Mouse (Mus musculus): ENCODE results near the gene Fth1. TPM values are rescaled to one million over a fixed set of nuclear protein-coding genes. Genes with fewer than 3 reads are reported as not detected.

The Fth1 gene
- polyA plus RNA-seq, 2 experiments = 1,645 to 3,787 TPM

DNA sequence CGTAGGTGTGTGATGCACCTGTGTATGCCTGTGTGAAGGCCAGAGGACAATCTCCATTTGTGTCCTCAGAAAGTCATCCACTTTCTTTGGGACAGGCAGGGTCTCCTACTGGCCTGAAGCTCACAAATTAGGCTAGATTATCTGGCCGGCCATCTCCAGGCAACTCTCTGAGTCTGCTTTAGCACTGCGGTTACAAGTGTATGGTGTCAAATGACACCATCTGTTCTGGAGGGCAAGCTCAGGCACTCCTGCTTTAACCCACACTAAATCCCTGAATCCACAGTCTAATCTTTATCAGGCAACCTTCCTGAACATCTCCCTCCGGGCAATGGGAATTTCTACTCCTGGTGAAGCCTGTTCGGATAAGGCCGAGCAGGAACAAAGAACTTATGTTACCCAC, 6.8 kb downstream of the Fth1 start:
- 36% methylated on average over 6 of the region's 6 CpGs for WGBS (ENCODE audit: insufficient replicate concordance)
- H3K36me3 ChIP-seq (replicated peaks; ENCODE audit: control insufficient read depth, insufficient read depth, low read depth) = peaks cover 31% of the 10 kb centered on the region
- DNase-seq (ENCODE audit: low read depth in 3 of 3, low spot score in 3 of 3) = no peak
- H3K27ac ChIP-seq = no peak overlapping the region
- H3K27me3 ChIP-seq (ENCODE audit: control insufficient read depth, insufficient read depth, low read length) = no peaks in the 10 kb centered on the region
- no peak for ATAC-seq (ENCODE audit: insufficient read depth)
- no peak overlapping the region for H3K9ac ChIP-seq (replicated peaks)
- H3K4me3 ChIP-seq (ENCODE audit: insufficient read depth in 1 of 2, low read depth in 2 of 2, low read length in 2 of 2) = no peak overlapping the region
- no peaks in the 10 kb centered on the region for H3K9me3 ChIP-seq (ENCODE audit: control insufficient read depth, low read length)
- H3K4me2 ChIP-seq (ENCODE audit: low read depth) = no peak overlapping the region
- TF ChIP-seq EP300 (IDR thresholded peaks at IDR 0.05; ENCODE audit: low read depth) (no peak), CTCF (IDR thresholded peaks at IDR 0.05; ENCODE audit: low read depth) (no peak)
- H3K4me1 ChIP-seq (replicated peaks; ENCODE audit: control insufficient read depth in 2 of 2, insufficient read depth in 2 of 2, low read length in 1 of 2) = peaks cover 28 to 35% of the 10 kb centered on the region in 2 experiments

DNA sequence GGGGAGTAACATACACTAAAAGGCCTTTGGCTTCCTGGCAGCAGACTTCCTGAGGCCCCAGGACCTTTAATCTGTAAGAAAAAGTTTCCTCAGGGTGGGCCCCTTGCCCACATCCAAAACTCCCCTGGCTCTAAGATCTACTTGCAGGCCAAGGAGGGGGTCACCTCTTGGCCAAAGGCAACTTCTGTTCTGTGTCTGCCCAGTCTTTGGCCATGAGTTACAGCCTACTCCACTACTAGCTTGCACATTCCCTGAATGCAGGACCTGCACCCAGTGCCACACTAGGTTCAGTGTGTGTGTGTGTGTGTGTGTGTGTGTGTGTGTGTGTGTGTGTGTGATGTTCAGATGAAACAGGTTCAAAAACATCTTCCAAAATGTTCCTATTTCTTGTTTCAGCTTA, 7.2 kb downstream of the Fth1 start:
- Histone ChIP-seq H3K9me3 (ENCODE audit: control insufficient read depth, low read length) (no peaks in the 10 kb centered on the region), H3K27ac (no peak overlapping the region), H3K36me3 (replicated peaks; ENCODE audit: control insufficient read depth, insufficient read depth, low read depth) (peaks cover 31% of the 10 kb centered on the region), H3K9ac (replicated peaks) (no peak overlapping the region), H3K27me3 (ENCODE audit: control insufficient read depth, insufficient read depth, low read length) (no peaks in the 10 kb centered on the region), H3K4me1 (replicated peaks; ENCODE audit: control insufficient read depth in 2 of 2, insufficient read depth in 2 of 2, low read length in 1 of 2) (peaks cover 28 to 35% of the 10 kb centered on the region in 2 experiments), H3K4me3 (ENCODE audit: insufficient read depth in 1 of 2, low read depth in 2 of 2, low read length in 2 of 2) (no peak overlapping the region), H3K4me2 (ENCODE audit: low read depth) (no peak overlapping the region)
- DNase-seq (ENCODE audit: low read depth in 3 of 3, low spot score in 3 of 3) (no peak), ATAC-seq (ENCODE audit: insufficient read depth) (no peak)
- TF ChIP-seq CTCF (IDR thresholded peaks at IDR 0.05; ENCODE audit: low read depth) (no peak), EP300 (IDR thresholded peaks at IDR 0.05; ENCODE audit: low read depth) (no peak)

GRCm38 (mm10) chr19:9989171-9989883, 8.9 kb downstream of the Fth1 start:
- H3K9ac ChIP-seq (replicated peaks) = peak overlapping the region; percentile 9; the same call in 1 of the 2 replicates
- WGBS (ENCODE audit: insufficient replicate concordance) = 50% methylated on average over 17 of the region's 17 CpGs
- TF ChIP-seq CTCF (IDR thresholded peaks at IDR 0.05; ENCODE audit: low read depth) (peak; percentile 90), EP300 (IDR thresholded peaks at IDR 0.05; ENCODE audit: low read depth) (no peak)
- peaks cover 20% of the 10 kb centered on the region for H3K36me3 ChIP-seq (replicated peaks; ENCODE audit: control insufficient read depth, insufficient read depth, low read depth)
- H3K4me2 ChIP-seq (ENCODE audit: low read depth) = peak overlapping the region; percentile 49
- peak overlapping the region; percentile 10 to 20; a peak in 3 of 4 replicates for H3K4me3 ChIP-seq (ENCODE audit: insufficient read depth in 1 of 2, low read depth in 2 of 2, low read length in 2 of 2)
- no peak for DNase-seq (ENCODE audit: low read depth in 3 of 3, low spot score in 3 of 3)
- no peaks in the 10 kb centered on the region for H3K27me3 ChIP-seq (ENCODE audit: control insufficient read depth, insufficient read depth, low read length)
- peak overlapping the region; percentile 68 for H3K27ac ChIP-seq
- H3K4me1 ChIP-seq (replicated peaks; ENCODE audit: control insufficient read depth in 2 of 2, insufficient read depth in 2 of 2, low read length in 1 of 2) = peaks cover 23 to 35% of the 10 kb centered on the region in 2 experiments
- peak; percentile 42 for ATAC-seq (ENCODE audit: insufficient read depth)
- H3K9me3 ChIP-seq (ENCODE audit: control insufficient read depth, low read length) = no peaks in the 10 kb centered on the region

DNA sequence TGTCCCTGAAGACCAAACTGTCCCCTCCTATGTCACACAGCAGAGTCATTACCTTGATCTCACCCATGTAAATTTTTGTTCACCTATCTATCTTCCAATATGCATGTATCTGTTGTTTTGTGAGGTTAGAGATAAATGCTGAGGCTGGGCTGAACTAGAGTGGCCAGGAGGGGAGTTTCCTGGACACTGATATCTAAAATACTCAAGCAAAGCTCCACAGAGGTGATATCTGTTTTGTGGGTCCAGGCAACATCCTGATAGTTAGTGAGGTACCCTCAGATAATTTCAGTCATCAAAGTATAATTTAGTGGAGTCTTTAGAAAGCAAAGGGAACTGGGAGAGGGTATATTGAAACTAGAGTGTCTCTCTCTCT, 9.5 kb downstream of the Fth1 start:
- H3K4me1 ChIP-seq (replicated peaks; ENCODE audit: control insufficient read depth in 2 of 2, insufficient read depth in 2 of 2, low read length in 1 of 2) = peaks cover 19 to 30% of the 10 kb centered on the region in 2 experiments
- peak overlapping the region; percentile 49 for H3K4me2 ChIP-seq (ENCODE audit: low read depth)
- peaks cover 15% of the 10 kb centered on the region for H3K36me3 ChIP-seq (replicated peaks; ENCODE audit: control insufficient read depth, insufficient read depth, low read depth)
- peak; percentile 77 for TF ChIP-seq EP300 (IDR thresholded peaks at IDR 0.05; ENCODE audit: low read depth)
- no peak for TF ChIP-seq CTCF (IDR thresholded peaks at IDR 0.05; ENCODE audit: low read depth)
- H3K27ac ChIP-seq = peak overlapping the region; percentile 68
- H3K9ac ChIP-seq (replicated peaks) = peak overlapping the region; percentile 35; the same call in 1 of the 2 replicates
- no peaks in the 10 kb centered on the region for H3K9me3 ChIP-seq (ENCODE audit: control insufficient read depth, low read length)
- H3K27me3 ChIP-seq (ENCODE audit: control insufficient read depth, insufficient read depth, low read length) = no peaks in the 10 kb centered on the region
- H3K4me3 ChIP-seq (ENCODE audit: insufficient read depth in 1 of 2, low read depth in 2 of 2, low read length in 2 of 2) = peak overlapping the region in 1 of 2 experiments; percentile 20; a peak in 2 of 4 replicates
- peak in 2 of 3 experiments; percentile 59 to 62 for DNase-seq (ENCODE audit: low read depth in 3 of 3, low spot score in 3 of 3)
- ATAC-seq (ENCODE audit: insufficient read depth) = peak; percentile 69

DNA sequence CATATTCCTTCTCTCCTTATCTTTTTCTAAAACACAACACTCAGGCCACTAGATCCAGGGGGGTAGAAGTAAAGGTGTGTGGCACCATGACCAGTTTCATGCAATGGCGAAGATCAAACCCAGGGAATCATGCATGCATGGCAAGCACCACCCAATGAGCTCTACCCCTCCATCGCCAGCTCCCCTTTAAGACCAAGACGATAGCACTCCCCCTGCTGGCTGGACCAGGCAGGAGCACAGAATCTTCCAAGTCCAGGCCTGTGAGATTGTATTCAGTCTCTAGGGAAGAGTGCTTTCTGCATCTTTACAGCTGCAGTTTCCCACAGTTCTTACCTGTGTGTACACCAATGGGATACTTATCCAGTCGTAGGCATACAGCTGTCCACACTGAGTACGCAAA, 10.9 kb downstream of the Fth1 start:
- ATAC-seq (ENCODE audit: insufficient read depth) = peak; percentile 19; the same call in 1 of the 2 replicates
- no peak overlapping the region for H3K27ac ChIP-seq
- peaks cover 14 to 30% of the 10 kb centered on the region in 2 experiments for H3K4me1 ChIP-seq (replicated peaks; ENCODE audit: control insufficient read depth in 2 of 2, insufficient read depth in 2 of 2, low read length in 1 of 2)
- no peak overlapping the region for H3K9ac ChIP-seq (replicated peaks)
- peaks cover 3% of the 10 kb centered on the region; the same call in 1 of the 2 replicates for H3K36me3 ChIP-seq (replicated peaks; ENCODE audit: control insufficient read depth, insufficient read depth, low read depth)
- no peak overlapping the region for H3K4me3 ChIP-seq (ENCODE audit: insufficient read depth in 1 of 2, low read depth in 2 of 2, low read length in 2 of 2)
- H3K27me3 ChIP-seq (ENCODE audit: control insufficient read depth, insufficient read depth, low read length) = no peaks in the 10 kb centered on the region
- H3K9me3 ChIP-seq (ENCODE audit: control insufficient read depth, low read length) = no peaks in the 10 kb centered on the region
- 12% methylated on average over 5 of the region's 5 CpGs for WGBS (ENCODE audit: insufficient replicate concordance)
- TF ChIP-seq EP300 (IDR thresholded peaks at IDR 0.05; ENCODE audit: low read depth) (no peak), CTCF (IDR thresholded peaks at IDR 0.05; ENCODE audit: low read depth) (peak; percentile 98)
- H3K4me2 ChIP-seq (ENCODE audit: low read depth) = no peak overlapping the region
- peak; percentile 65 to 77 (median 71) for DNase-seq (ENCODE audit: low read depth in 3 of 3, low spot score in 3 of 3)
